Mouse (Mus musculus) myocyte (in vitro differentiated cells): ENCODE measurements around the gene March6. TPM values are rescaled to one million over a fixed set of nuclear protein-coding genes. Genes with fewer than 3 reads are reported as not detected.

ENCODE experiments used
- H3K27me3 ChIP-seq: one replicate; pipeline ENCODE4 v1.6.1; 2011; ENCODE audit not compliant: control insufficient read depth, insufficient read depth, insufficient read length
- H3K36me3 ChIP-seq: one replicate; pipeline ENCODE4 v1.6.1; 2011; ENCODE audit not compliant: control insufficient read depth, insufficient read depth
- H3K4me2 ChIP-seq: one replicate; pipeline ENCODE4 v1.6.1; 2011; ENCODE audit warnings: low read depth, control low read depth
- H3K4me3 ChIP-seq: one replicate; pipeline ENCODE4 v1.5.1; 2011; ENCODE audit warnings: mild to moderate bottlenecking, control low read depth, moderate library complexity
- H3K79me2 ChIP-seq: one replicate; pipeline ENCODE4 v1.6.1; 2011; ENCODE audit not compliant: control insufficient read depth, insufficient read depth
- H3ac ChIP-seq: one replicate; pipeline ENCODE4 v1.6.1; 2011; ENCODE audit not compliant: control insufficient read depth, insufficient read length
- CEBPB ChIP-seq: IDR thresholded peaks from 2 replicates; pipeline ENCODE4 v1.6.1; 2011; ENCODE audit warnings: mild to moderate bottlenecking, moderate library complexity; ENCODE audit not compliant: poor library complexity, insufficient read depth, severe bottlenecking
- E2F4 ChIP-seq: IDR thresholded peaks from one replicate; pipeline ENCODE4 v1.6.1; 2011; ENCODE audit warnings: mild to moderate bottlenecking, control low read depth, moderate library complexity; ENCODE audit not compliant: insufficient read depth
- MAX ChIP-seq: IDR thresholded peaks from one replicate; pipeline ENCODE4 v1.6.1; 2011; ENCODE audit warnings: low read depth, mild to moderate bottlenecking, control low read depth
- MYOD1 ChIP-seq, 3 experiments: IDR thresholded peaks; one replicate each; pipeline ENCODE4 v1.6.1; 2011; ENCODE audit warnings: control low read depth in 2 of 3, low read depth in 2 of 3, mild to moderate bottlenecking in 2 of 3, moderate library complexity in 1 of 3; ENCODE audit not compliant: insufficient read length in 2 of 3, control insufficient read depth in 1 of 3
- MYOG ChIP-seq, 3 experiments: IDR thresholded peaks; one replicate each; pipeline ENCODE4 v1.6.1; 2011; ENCODE audit warnings: control low read depth in 2 of 3, low read depth in 2 of 3, mild to moderate bottlenecking in 2 of 3; ENCODE audit not compliant: insufficient read length in 2 of 3, control insufficient read depth in 1 of 3, insufficient read depth in 1 of 3
- POLR2A ChIP-seq: IDR thresholded peaks from one replicate; pipeline ENCODE4 v1.6.1; 2011; ENCODE audit warnings: low read depth, mild to moderate bottlenecking, control low read depth, moderate library complexity; ENCODE audit not compliant: insufficient read length
- POLR2AphosphoS2 ChIP-seq: IDR thresholded peaks from one replicate; pipeline ENCODE4 v1.6.1; 2011; ENCODE audit warnings: low read depth, control low read depth; ENCODE audit not compliant: insufficient read length
- REST ChIP-seq: IDR thresholded peaks from one replicate; pipeline ENCODE4 v1.6.1; 2011; ENCODE audit warnings: mild to moderate bottlenecking, control low read depth, moderate library complexity; ENCODE audit not compliant: insufficient read depth, insufficient read length
- SRF ChIP-seq: IDR thresholded peaks from one replicate; pipeline ENCODE4 v1.6.1; 2011; ENCODE audit warnings: low read depth; ENCODE audit not compliant: control insufficient read depth, insufficient read length
- TCF12 ChIP-seq: IDR thresholded peaks from one replicate; pipeline ENCODE4 v1.6.1; 2011; ENCODE audit warnings: mild to moderate bottlenecking, control low read depth; ENCODE audit not compliant: poor library complexity, insufficient read depth, severe bottlenecking
- TCF3 ChIP-seq: IDR thresholded peaks from one replicate; pipeline ENCODE4 v1.6.1; 2011; ENCODE audit warnings: low read depth, control low read depth; ENCODE audit not compliant: insufficient read length
- USF1 ChIP-seq: IDR thresholded peaks from one replicate; pipeline ENCODE4 v1.6.1; 2011; ENCODE audit warnings: low read depth, mild to moderate bottlenecking, control low read depth, moderate library complexity
- polyA plus RNA-seq: library from polyadenylated mRNA; unstranded; fragments of >200 nt; fragmentation: generic; extraction: Trizol; gene quantifications from one replicate; pipeline ENCODE4 v1.2.1, GENCODE M21; 2012; ENCODE audit warnings: missing spikeins

Gene March6
- polyA plus RNA-seq = 37.2 TPM

DNA sequence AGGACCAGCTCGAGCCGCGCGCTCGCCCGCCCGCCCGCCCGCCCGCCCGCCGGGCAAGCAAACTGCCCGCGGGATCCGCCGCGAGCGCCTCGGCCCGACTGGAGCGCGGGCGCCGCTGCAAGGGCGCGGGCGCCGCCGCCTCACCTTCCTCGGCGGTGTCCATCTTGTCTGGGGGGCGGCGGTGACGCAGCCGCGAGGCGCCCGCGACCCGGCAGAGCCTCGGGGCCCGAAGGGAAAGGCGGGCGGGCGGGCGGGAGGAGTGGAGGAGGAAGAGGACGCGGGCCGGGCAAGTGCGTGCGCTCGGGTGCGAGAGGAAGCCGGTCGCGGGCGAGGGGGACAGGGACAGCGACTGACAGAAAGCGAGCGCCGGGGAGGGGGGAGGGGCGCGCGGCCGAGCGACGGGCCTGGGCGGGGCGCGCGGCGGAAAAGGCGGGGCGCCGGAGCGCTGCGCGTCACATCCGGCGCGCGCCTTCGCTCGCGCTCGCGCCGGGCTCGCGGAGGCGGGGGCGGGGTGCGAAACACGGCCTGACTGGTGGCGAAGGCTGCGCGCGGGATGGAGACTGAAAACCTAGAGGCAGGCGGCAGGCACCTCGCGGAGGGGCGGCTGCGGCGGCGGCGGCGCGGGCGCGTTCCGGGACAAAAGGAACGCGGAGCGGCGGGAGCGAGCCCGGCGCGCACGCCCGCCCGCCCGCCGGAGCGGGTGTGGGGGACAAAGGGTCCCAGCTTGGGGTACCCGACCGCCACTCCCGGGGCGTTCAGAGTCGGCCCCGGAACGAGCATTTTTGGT is at the start of gene March6:
Gene March6, minus strand, starts transcription at position 395 of the 787 bp plus-strand sequence.
- Histone ChIP-seq H3ac (peak within 1 kb of the TSS; percentile 97), H3K79me2 (peaks cover 45% of the 10 kb centered on the region), H3K36me3 (no peaks in the 10 kb centered on the region), H3K27me3 (no peaks in the 10 kb centered on the region), H3K4me3 (peak within 1 kb of the TSS; percentile 46), H3K4me2 (peak within 1 kb of the TSS; percentile 93)
- TF ChIP-seq REST (peak; percentile 15), POLR2A (peak; percentile 92), CEBPB (no peak), MAX (no peak), MYOG (IDR thresholded peaks at IDR 0.05; ENCODE audit: control insufficient read depth in 1 of 3, insufficient read depth in 1 of 3, insufficient read length in 2 of 3, low read depth in 2 of 3) (no peak), TCF3 (no peak), SRF (no peak), MYOD1 (IDR thresholded peaks at IDR 0.05; ENCODE audit: control insufficient read depth in 1 of 3, insufficient read length in 2 of 3, low read depth in 2 of 3) (peak in 1 of 3 experiments; percentile 19), USF1 (no peak), E2F4 (peak; percentile 69), TCF12 (no peak), POLR2AphosphoS2 (peak; percentile 96)

DNA sequence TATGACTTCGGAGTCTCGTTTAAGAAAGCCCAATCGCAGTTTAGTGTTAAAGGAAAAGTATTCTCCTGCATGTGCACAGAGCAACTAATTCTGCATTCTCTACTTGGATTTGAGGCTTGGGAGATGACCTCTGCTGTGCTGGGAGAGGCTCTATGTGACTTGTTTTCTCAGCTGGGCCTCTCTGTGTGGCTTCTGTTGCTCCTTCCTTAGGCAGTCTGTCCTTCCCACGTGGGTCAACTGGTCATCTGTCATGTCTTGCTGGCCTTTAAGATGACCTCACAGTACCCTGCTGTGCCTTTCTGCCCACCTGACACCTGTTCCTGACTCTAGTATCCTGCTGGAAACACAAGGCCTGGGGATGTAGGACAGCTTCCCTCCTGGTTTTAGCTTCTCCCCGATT is 45.2 kb upstream of the March6 start:
- H3K4me3 ChIP-seq = no peak overlapping the region
- no peaks in the 10 kb centered on the region for H3K27me3 ChIP-seq
- no peaks in the 10 kb centered on the region for H3K79me2 ChIP-seq
- no peaks in the 10 kb centered on the region for H3K36me3 ChIP-seq
- TF ChIP-seq TCF12 (no peak), REST (no peak), USF1 (no peak), TCF3 (no peak), SRF (no peak), MAX (no peak), POLR2A (no peak), MYOD1 (IDR thresholded peaks at IDR 0.05; ENCODE audit: control insufficient read depth in 1 of 3, insufficient read length in 2 of 3, low read depth in 2 of 3) (no peak), CEBPB (no peak), POLR2AphosphoS2 (no peak), MYOG (IDR thresholded peaks at IDR 0.05; ENCODE audit: control insufficient read depth in 1 of 3, insufficient read depth in 1 of 3, insufficient read length in 2 of 3, low read depth in 2 of 3) (no peak), E2F4 (no peak)
- H3K4me2 ChIP-seq = no peak overlapping the region
- H3ac ChIP-seq = no peak overlapping the region

- H3K36me3 ChIP-seq = no peaks in the 10 kb centered on the region
- no peaks in the 10 kb centered on the region for H3K27me3 ChIP-seq
- no peak overlapping the region for H3K4me2 ChIP-seq
- H3K4me3 ChIP-seq = no peak overlapping the region
- H3K79me2 ChIP-seq = no peaks in the 10 kb centered on the region
- TF ChIP-seq MAX (no peak), MYOD1 (IDR thresholded peaks at IDR 0.05; ENCODE audit: control insufficient read depth in 1 of 3, insufficient read length in 2 of 3, low read depth in 2 of 3) (no peak), REST (no peak), E2F4 (no peak), CEBPB (no peak), POLR2A (no peak), MYOG (IDR thresholded peaks at IDR 0.05; ENCODE audit: control insufficient read depth in 1 of 3, insufficient read depth in 1 of 3, insufficient read length in 2 of 3, low read depth in 2 of 3) (no peak), SRF (no peak), TCF3 (no peak), TCF12 (no peak), POLR2AphosphoS2 (no peak), USF1 (no peak)
- no peak overlapping the region for H3ac ChIP-seq
Observed at GRCm38 (mm10) chr15:31573692-31574091, 42.8 kb upstream of the March6 start.

DNA sequence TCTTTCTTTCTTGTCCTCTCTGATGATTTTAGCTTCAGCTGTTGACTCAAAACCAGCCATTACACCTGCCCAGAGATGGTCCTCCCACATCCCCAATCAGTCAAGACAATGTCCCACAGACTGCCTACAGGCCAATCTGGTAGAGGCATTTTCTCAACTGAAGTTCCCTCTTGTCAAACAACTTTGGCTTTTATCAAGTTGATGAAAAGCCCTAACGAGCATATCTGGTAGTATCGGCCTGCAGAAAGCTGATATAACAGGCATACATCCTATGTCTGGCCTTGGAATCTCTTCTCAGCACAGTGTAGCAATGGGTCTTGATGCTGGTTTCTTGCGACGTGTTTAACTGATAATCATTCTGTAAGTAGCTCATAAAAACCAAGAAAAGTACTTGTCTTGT is 42.4 kb upstream of the March6 start:
- no peak for TF ChIP-seq TCF3
- no peak for TF ChIP-seq REST
- no peak for TF ChIP-seq POLR2AphosphoS2
- TF ChIP-seq MAX = no peak
- TF ChIP-seq MYOG (IDR thresholded peaks at IDR 0.05; ENCODE audit: control insufficient read depth in 1 of 3, insufficient read depth in 1 of 3, insufficient read length in 2 of 3, low read depth in 2 of 3) = no peak
- TF ChIP-seq CEBPB = no peak
- no peak for TF ChIP-seq TCF12
- TF ChIP-seq USF1 = no peak
- TF ChIP-seq MYOD1 (IDR thresholded peaks at IDR 0.05; ENCODE audit: control insufficient read depth in 1 of 3, insufficient read length in 2 of 3, low read depth in 2 of 3) = no peak
- TF ChIP-seq E2F4 = no peak
- TF ChIP-seq SRF = no peak
- no peak for TF ChIP-seq POLR2A
- no peak overlapping the region for H3ac ChIP-seq
- no peaks in the 10 kb centered on the region for H3K36me3 ChIP-seq
- no peak overlapping the region for H3K4me3 ChIP-seq
- H3K79me2 ChIP-seq = no peaks in the 10 kb centered on the region
- no peak overlapping the region for H3K4me2 ChIP-seq
- H3K27me3 ChIP-seq = no peaks in the 10 kb centered on the region
